Mouse (Mus musculus): ENCODE measurements around the gene Gm20532. TPM values are rescaled to one million over a fixed set of nuclear protein-coding genes. Genes with fewer than 3 reads are reported as not detected.

Gm20532 gene
- polyA plus RNA-seq, 1 experiment from 2014 or later = not detected

- Histone ChIP-seq H3K9ac (0 out of 2 replicates have a peak overlapping the region, but pooled peaks have one; percentile 6), H3K27me3 (no peaks in the 10 kb centered on the region), H3K27ac (no peak overlapping the region), H3K4me3 (no peak overlapping the region), H3K4me2 (no peak overlapping the region), H3K9me3 (replicated peaks) (no peaks in the 10 kb centered on the region), H3K4me1 (peaks cover 47% of the 10 kb centered on the region), H3K36me3 (ENCODE audit: poor library complexity, severe bottlenecking) (peaks cover 42% of the 10 kb centered on the region)
- ATAC-seq = no peak
- 92% methylated on average over 15 of the region's 16 CpGs for WGBS
Observed at GRCm38 (mm10) chr2:26632541-26633395, 46.3 kb downstream of the Gm20532 start.

DNA sequence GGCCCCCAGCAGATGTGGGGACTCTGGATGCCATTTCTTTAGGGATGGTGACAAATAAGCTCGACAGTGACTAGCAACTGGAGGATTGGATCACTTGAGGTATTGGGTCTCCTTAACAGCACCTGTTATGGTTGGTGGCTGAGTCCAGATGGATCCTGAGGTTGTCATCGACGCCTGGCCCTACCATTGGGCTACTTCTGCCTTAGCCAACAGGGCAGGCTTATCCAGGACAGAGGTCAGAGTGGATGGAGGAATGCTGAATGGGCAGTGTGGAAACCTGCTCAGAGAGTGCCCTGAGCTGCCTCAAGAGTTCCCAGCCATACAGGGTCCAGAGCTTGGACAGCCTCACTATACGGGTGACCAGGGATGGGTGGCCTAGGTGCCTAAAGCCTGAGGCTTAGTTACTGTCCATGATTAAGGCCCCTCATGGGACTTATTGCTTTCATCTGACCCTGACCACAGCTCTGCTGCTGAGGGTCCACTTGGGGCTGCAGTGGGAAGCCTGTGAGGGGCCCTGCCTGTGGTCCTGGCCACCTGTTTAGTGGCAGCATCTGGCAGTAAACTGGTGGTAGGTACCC lies 47.6 kb downstream of the Gm20532 start:
- H3K9me3 ChIP-seq (replicated peaks) = no peaks in the 10 kb centered on the region
- no peak overlapping the region for H3K4me2 ChIP-seq
- H3K4me1 ChIP-seq = peaks cover 54% of the 10 kb centered on the region
- no peak for ATAC-seq
- H3K36me3 ChIP-seq (ENCODE audit: poor library complexity, severe bottlenecking) = peaks cover 52% of the 10 kb centered on the region
- 74% methylated on average over 4 of the region's 4 CpGs for WGBS
- H3K27me3 ChIP-seq = no peaks in the 10 kb centered on the region
- H3K27ac ChIP-seq = no peak overlapping the region
- no peak overlapping the region for H3K4me3 ChIP-seq
- no peak overlapping the region; the same call in 1 of the 2 replicates for H3K9ac ChIP-seq

DNA sequence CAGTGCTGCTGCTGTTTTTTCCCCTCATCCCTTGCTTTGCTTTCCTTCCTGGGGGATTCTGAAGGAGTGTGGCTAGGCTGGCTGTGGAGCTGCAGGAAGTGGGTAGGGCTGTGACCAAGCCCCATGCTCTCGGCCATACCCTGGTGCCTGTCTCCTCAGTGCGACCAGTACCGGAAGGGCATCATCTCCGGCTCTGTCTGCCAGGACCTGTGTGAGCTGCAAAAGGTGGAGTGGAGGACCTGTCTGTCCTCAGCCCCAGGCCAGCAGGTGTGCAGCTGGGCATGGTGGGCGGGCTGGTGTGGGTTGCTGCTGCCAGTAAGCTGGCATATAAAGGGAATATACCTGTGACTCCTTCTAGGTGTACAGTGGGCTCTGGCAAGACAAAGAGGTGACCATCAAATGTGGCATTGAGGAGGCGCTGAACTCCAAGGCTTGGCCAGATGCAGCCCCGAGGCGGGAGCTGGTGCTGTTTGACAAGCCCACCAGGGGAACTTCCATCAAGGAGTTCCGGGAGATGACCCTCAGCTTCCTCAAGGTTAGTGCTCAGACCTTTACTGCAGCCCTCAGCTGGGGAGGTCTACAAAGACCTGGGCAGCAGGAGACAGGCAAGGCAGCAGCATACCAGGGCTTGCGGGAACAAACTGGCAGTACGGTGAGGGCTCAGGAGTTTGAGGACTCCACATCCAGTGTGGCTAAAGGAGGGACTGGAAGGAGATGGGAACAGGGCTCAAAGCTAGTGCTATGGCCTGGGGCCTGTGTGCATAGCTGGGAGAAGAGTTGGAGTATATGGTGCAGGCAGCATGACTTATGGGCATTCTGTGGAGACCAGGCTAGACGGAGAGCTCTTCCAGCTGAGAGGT lies 48.4 kb downstream of the Gm20532 start:
- 68% methylated on average over 12 of the region's 12 CpGs for WGBS
- Histone ChIP-seq H3K27ac (no peak overlapping the region), H3K4me1 (peaks cover 49% of the 10 kb centered on the region), H3K27me3 (no peaks in the 10 kb centered on the region), H3K9me3 (replicated peaks) (no peaks in the 10 kb centered on the region), H3K4me3 (no peak overlapping the region), H3K4me2 (no peak overlapping the region), H3K36me3 (ENCODE audit: poor library complexity, severe bottlenecking) (peaks cover 52% of the 10 kb centered on the region), H3K9ac (no peak overlapping the region)
- no peak for ATAC-seq

DNA sequence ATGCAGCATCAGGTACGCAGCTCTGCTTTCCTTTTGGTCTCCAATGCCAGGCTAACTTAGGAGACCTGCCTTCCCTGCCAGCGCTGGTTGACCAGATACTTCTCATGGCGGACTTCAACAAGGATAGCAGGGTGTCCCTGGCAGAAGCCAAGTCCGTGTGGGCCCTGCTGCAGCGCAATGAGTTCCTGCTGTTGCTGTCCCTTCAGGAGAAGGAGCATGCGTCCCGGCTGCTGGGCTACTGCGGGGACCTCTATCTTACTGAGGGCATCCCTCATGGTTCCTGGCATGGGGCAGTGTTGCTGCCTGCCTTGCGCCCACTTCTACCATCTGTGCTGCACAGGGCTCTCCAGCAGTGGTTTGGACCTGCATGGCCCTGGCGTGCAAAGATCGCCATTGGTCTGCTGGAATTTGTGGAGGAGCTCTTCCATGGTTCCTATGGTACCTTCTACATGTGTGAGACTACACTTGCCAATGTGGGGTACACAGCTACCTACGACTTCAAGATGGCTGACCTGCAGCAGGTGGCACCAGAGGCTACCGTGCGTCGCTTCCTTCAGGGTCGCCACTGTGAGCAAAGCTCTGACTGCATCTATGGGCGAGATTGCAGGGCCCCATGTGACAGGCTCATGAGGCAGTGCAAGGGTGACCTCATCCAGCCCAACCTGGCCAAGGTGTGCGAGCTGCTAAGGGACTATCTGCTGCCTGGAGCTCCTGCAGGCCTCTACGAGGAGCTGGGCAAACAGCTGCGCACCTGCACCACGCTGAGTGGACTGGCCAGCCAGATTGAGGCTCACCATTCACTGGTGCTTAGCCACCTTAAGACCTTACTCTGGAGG lies 49.3 kb downstream of the Gm20532 start:
- no peak for ATAC-seq
- H3K9ac ChIP-seq = no peak overlapping the region; the same call in 1 of the 2 replicates
- H3K4me3 ChIP-seq = no peak overlapping the region
- H3K4me1 ChIP-seq = peaks cover 40% of the 10 kb centered on the region
- H3K27me3 ChIP-seq = no peaks in the 10 kb centered on the region
- H3K9me3 ChIP-seq (replicated peaks) = no peaks in the 10 kb centered on the region
- peaks cover 52% of the 10 kb centered on the region for H3K36me3 ChIP-seq (ENCODE audit: poor library complexity, severe bottlenecking)
- H3K27ac ChIP-seq = no peak overlapping the region
- no peak overlapping the region for H3K4me2 ChIP-seq
- 71% methylated on average over 21 of the region's 21 CpGs for WGBS

GRCm38 (mm10) chr2:26636325-26636635 lies 49.8 kb downstream of the Gm20532 start:
- Histone ChIP-seq H3K27ac (no peak overlapping the region), H3K4me3 (no peak overlapping the region), H3K27me3 (no peaks in the 10 kb centered on the region), H3K9me3 (replicated peaks) (no peaks in the 10 kb centered on the region), H3K36me3 (ENCODE audit: poor library complexity, severe bottlenecking) (peaks cover 52% of the 10 kb centered on the region), H3K4me2 (no peak overlapping the region), H3K4me1 (peaks cover 35% of the 10 kb centered on the region), H3K9ac (no peak overlapping the region)
- 46% methylated on average over 2 of the region's 2 CpGs for WGBS
- no peak for ATAC-seq

GRCm38 (mm10) chr2:26637316-26637932 lies 51.0 kb downstream of the Gm20532 start:
- peaks cover 48% of the 10 kb centered on the region for H3K36me3 ChIP-seq (ENCODE audit: poor library complexity, severe bottlenecking)
- H3K9me3 ChIP-seq (replicated peaks) = no peaks in the 10 kb centered on the region
- WGBS = 79% methylated on average over 4 of the region's 4 CpGs
- peak overlapping the region; percentile 94; the same call in 1 of the 2 replicates for H3K9ac ChIP-seq
- no peaks in the 10 kb centered on the region for H3K27me3 ChIP-seq
- no peak overlapping the region for H3K4me3 ChIP-seq
- no peak for ATAC-seq
- H3K4me2 ChIP-seq = peak overlapping the region; percentile 86; the same call in 1 of the 2 replicates
- H3K27ac ChIP-seq = no peak overlapping the region
- H3K4me1 ChIP-seq = peaks cover 26% of the 10 kb centered on the region

DNA sequence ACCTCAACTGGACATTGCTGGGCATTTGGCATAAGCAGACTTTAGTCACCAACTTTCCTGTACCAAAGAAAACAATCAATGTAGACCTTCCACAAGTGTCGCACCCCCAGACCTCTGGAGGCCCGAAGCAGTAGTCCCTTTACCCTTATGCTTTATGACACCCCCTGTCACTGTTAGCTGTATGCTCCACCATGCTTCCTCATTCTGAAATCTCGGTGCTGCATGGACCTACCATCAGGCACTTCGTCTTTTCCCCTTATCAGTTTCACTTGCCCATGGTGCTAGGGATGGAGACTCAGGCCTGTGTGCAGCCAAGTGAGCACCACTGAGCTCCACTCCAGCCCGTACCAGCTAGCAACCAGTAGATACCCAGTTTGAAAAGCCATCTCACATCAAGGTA lies 51.6 kb downstream of the Gm20532 start:
- peak overlapping the region; percentile 86 for H3K4me2 ChIP-seq
- no peaks in the 10 kb centered on the region for H3K27me3 ChIP-seq
- WGBS = 87% methylated on average over 5 of the region's 5 CpGs
- H3K9me3 ChIP-seq (replicated peaks) = no peaks in the 10 kb centered on the region
- H3K9ac ChIP-seq = peak overlapping the region; percentile 94
- H3K4me1 ChIP-seq = peaks cover 20% of the 10 kb centered on the region
- no peak overlapping the region for H3K27ac ChIP-seq
- peaks cover 48% of the 10 kb centered on the region for H3K36me3 ChIP-seq (ENCODE audit: poor library complexity, severe bottlenecking)
- 0 out of 2 replicates have a peak overlapping the region, but pooled peaks have one; percentile 92 for H3K4me3 ChIP-seq
- no peak for ATAC-seq

DNA sequence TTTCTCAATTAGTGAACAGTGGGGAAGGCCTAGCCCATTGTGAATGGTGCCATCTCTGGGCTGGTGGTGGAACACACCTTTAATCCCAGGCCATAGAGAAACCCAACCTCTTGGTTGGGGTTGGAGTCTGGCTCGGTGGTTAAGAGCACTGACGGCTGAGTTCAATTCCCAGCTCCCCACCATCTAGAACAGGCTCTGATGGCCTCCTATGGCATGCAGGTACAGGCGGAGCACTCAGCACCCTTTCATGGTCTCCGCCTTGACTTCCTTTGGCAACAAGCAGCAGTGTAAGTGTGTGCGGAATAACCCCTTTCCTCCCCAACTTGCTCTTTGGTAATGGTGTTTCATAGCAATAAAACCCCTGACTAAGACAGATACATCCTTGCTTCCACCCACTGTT lies 52.1 kb downstream of the Gm20532 start:
- no peak for ATAC-seq
- peaks cover 20% of the 10 kb centered on the region for H3K4me1 ChIP-seq
- peaks cover 48% of the 10 kb centered on the region for H3K36me3 ChIP-seq (ENCODE audit: poor library complexity, severe bottlenecking)
- WGBS = 73% methylated on average over 5 of the region's 5 CpGs
- H3K9ac ChIP-seq = peak overlapping the region; percentile 94
- no peaks in the 10 kb centered on the region for H3K9me3 ChIP-seq (replicated peaks)
- peak overlapping the region; percentile 86 for H3K4me2 ChIP-seq
- no peaks in the 10 kb centered on the region for H3K27me3 ChIP-seq
- peak overlapping the region; percentile 92 for H3K4me3 ChIP-seq
- H3K27ac ChIP-seq = peak overlapping the region; percentile 44; the same call in 1 of the 2 replicates

GRCm38 (mm10) chr2:26639083-26639482 lies 52.6 kb downstream of the Gm20532 start:
- H3K27me3 ChIP-seq = no peaks in the 10 kb centered on the region
- no peaks in the 10 kb centered on the region for H3K9me3 ChIP-seq (replicated peaks)
- H3K27ac ChIP-seq = peak overlapping the region; percentile 44; the same call in 1 of the 2 replicates
- peak overlapping the region; percentile 86 for H3K4me2 ChIP-seq
- H3K4me1 ChIP-seq = peaks cover 20% of the 10 kb centered on the region
- H3K36me3 ChIP-seq (ENCODE audit: poor library complexity, severe bottlenecking) = peaks cover 47% of the 10 kb centered on the region
- peak; percentile 8; the same call in 1 of the 2 replicates for ATAC-seq
- 5% methylated on average over 8 of the region's 8 CpGs for WGBS
- H3K9ac ChIP-seq = peak overlapping the region; percentile 94
- H3K4me3 ChIP-seq = peak overlapping the region; percentile 92

DNA sequence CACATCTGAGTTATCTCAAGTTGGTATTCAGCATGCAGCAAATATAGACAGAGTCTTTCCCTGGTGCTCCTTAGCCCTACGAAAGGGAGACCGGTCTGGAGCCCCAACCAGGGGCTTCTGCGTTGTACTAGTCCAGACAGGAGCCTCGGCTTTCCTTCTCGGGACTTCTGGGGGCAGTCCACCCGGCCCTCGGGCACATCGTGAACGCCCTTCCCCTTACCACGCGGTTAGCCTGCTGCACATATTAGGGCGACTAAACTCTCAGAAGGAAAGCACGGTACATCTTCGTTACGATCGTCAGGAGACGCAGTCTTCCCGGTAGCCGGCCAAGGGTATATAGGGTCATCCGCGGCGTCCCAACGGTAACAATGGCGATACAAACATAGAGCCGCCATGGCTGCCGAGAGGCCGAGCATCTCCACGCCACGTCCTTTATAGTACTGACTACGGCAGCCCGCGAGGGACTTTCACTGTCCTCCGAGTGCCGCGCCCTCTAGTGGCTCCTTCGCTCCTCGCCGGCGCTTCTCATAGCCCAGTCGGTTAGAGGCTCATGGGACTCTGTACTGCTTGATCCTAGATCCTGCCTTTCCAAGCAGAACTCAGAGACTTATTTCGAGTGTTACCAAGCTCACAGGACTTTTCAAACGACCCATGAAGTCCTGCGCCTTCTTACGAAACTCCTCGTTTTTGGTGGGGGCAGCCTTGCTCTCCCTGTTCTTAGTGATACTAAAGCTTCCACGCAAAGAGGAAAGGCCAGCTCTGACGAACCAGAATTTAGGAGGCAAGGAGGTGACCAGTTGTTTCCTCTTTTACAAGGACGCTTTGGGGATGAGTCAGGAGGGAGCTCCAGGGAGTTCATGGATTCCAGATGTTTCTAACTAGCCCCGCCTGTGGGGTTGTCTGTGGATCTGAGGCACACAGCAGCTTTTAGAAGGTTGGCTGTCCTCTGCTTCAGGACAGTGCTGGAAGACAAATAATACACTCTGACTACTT lies 53.7 kb downstream of the Gm20532 start:
- Histone ChIP-seq H3K9me3 (replicated peaks) (no peaks in the 10 kb centered on the region), H3K9ac (peak overlapping the region; percentile 94), H3K27ac (peak overlapping the region; percentile 77), H3K27me3 (no peaks in the 10 kb centered on the region), H3K4me2 (peak overlapping the region; percentile 86), H3K4me3 (peak overlapping the region; percentile 92), H3K4me1 (peaks cover 18% of the 10 kb centered on the region), H3K36me3 (ENCODE audit: poor library complexity, severe bottlenecking) (peaks cover 36% of the 10 kb centered on the region)
- 5% methylated on average over 49 of the region's 49 CpGs for WGBS
- peak; percentile 92 for ATAC-seq

Data from forebrain, embryonic 13.5 days (tissue).